Mouse (Mus musculus) myocyte (in vitro differentiated cells): ENCODE measurements around the gene H2afy2. TPM values are rescaled to one million over a fixed set of nuclear protein-coding genes. Genes with fewer than 3 reads are reported as not detected.

Source experiments
- H3K27me3 ChIP-seq: one replicate; pipeline ENCODE4 v1.6.1; 2011; ENCODE audit not compliant: control insufficient read depth, insufficient read depth, insufficient read length
- H3K36me3 ChIP-seq: one replicate; pipeline ENCODE4 v1.6.1; 2011; ENCODE audit not compliant: control insufficient read depth, insufficient read depth
- H3K4me2 ChIP-seq: one replicate; pipeline ENCODE4 v1.6.1; 2011; ENCODE audit warnings: low read depth, control low read depth
- H3K4me3 ChIP-seq: one replicate; pipeline ENCODE4 v1.5.1; 2011; ENCODE audit warnings: mild to moderate bottlenecking, control low read depth, moderate library complexity
- H3K79me2 ChIP-seq: one replicate; pipeline ENCODE4 v1.6.1; 2011; ENCODE audit not compliant: control insufficient read depth, insufficient read depth
- H3ac ChIP-seq: one replicate; pipeline ENCODE4 v1.6.1; 2011; ENCODE audit not compliant: control insufficient read depth, insufficient read length
- CEBPB ChIP-seq: IDR thresholded peaks from 2 replicates; pipeline ENCODE4 v1.6.1; 2011; ENCODE audit warnings: mild to moderate bottlenecking, moderate library complexity; ENCODE audit not compliant: poor library complexity, insufficient read depth, severe bottlenecking
- E2F4 ChIP-seq: IDR thresholded peaks from one replicate; pipeline ENCODE4 v1.6.1; 2011; ENCODE audit warnings: mild to moderate bottlenecking, control low read depth, moderate library complexity; ENCODE audit not compliant: insufficient read depth
- MAX ChIP-seq: IDR thresholded peaks from one replicate; pipeline ENCODE4 v1.6.1; 2011; ENCODE audit warnings: low read depth, mild to moderate bottlenecking, control low read depth
- MYOD1 ChIP-seq, 3 experiments: IDR thresholded peaks; one replicate each; pipeline ENCODE4 v1.6.1; 2011; ENCODE audit warnings: control low read depth in 2 of 3, low read depth in 2 of 3, mild to moderate bottlenecking in 2 of 3, moderate library complexity in 1 of 3; ENCODE audit not compliant: insufficient read length in 2 of 3, control insufficient read depth in 1 of 3
- MYOG ChIP-seq, 3 experiments: IDR thresholded peaks; one replicate each; pipeline ENCODE4 v1.6.1; 2011; ENCODE audit warnings: control low read depth in 2 of 3, low read depth in 2 of 3, mild to moderate bottlenecking in 2 of 3; ENCODE audit not compliant: insufficient read length in 2 of 3, control insufficient read depth in 1 of 3, insufficient read depth in 1 of 3
- POLR2A ChIP-seq: IDR thresholded peaks from one replicate; pipeline ENCODE4 v1.6.1; 2011; ENCODE audit warnings: low read depth, mild to moderate bottlenecking, control low read depth, moderate library complexity; ENCODE audit not compliant: insufficient read length
- POLR2AphosphoS2 ChIP-seq: IDR thresholded peaks from one replicate; pipeline ENCODE4 v1.6.1; 2011; ENCODE audit warnings: low read depth, control low read depth; ENCODE audit not compliant: insufficient read length
- REST ChIP-seq: IDR thresholded peaks from one replicate; pipeline ENCODE4 v1.6.1; 2011; ENCODE audit warnings: mild to moderate bottlenecking, control low read depth, moderate library complexity; ENCODE audit not compliant: insufficient read depth, insufficient read length
- SRF ChIP-seq: IDR thresholded peaks from one replicate; pipeline ENCODE4 v1.6.1; 2011; ENCODE audit warnings: low read depth; ENCODE audit not compliant: control insufficient read depth, insufficient read length
- TCF12 ChIP-seq: IDR thresholded peaks from one replicate; pipeline ENCODE4 v1.6.1; 2011; ENCODE audit warnings: mild to moderate bottlenecking, control low read depth; ENCODE audit not compliant: poor library complexity, insufficient read depth, severe bottlenecking
- TCF3 ChIP-seq: IDR thresholded peaks from one replicate; pipeline ENCODE4 v1.6.1; 2011; ENCODE audit warnings: low read depth, control low read depth; ENCODE audit not compliant: insufficient read length
- USF1 ChIP-seq: IDR thresholded peaks from one replicate; pipeline ENCODE4 v1.6.1; 2011; ENCODE audit warnings: low read depth, mild to moderate bottlenecking, control low read depth, moderate library complexity
- polyA plus RNA-seq: library from polyadenylated mRNA; unstranded; fragments of >200 nt; fragmentation: generic; extraction: Trizol; gene quantifications from one replicate; pipeline ENCODE4 v1.2.1, GENCODE M21; 2012; ENCODE audit warnings: missing spikeins

The H2afy2 gene
- polyA plus RNA-seq, 1 experiment, result 4.5 TPM

GRCm38 (mm10) chr10:61825536-61825935, 41.6 kb upstream of the H2afy2 start:
- H3K79me2 ChIP-seq, result no peaks in the 10 kb centered on the region
- TF ChIP-seq SRF (no peak), POLR2A (no peak), REST (no peak), CEBPB (no peak), USF1 (no peak), TCF12 (no peak), TCF3 (no peak), E2F4 (no peak), POLR2AphosphoS2 (no peak)
- H3K27me3 ChIP-seq, result peaks cover 4% of the 10 kb centered on the region

GRCm38 (mm10) chr10:61823731-61824115, 39.8 kb upstream of the H2afy2 start:
- no peak overlapping the region for H3K4me3 ChIP-seq
- no peak overlapping the region for H3K4me2 ChIP-seq
- H3ac ChIP-seq, result no peak overlapping the region
- H3K79me2 ChIP-seq, result no peaks in the 10 kb centered on the region
- no peaks in the 10 kb centered on the region for H3K27me3 ChIP-seq
- no peaks in the 10 kb centered on the region for H3K36me3 ChIP-seq
- TF ChIP-seq POLR2AphosphoS2 (no peak), E2F4 (no peak), USF1 (no peak), REST (no peak), MAX (no peak), SRF (no peak), POLR2A (no peak), MYOD1 (IDR thresholded peaks at IDR 0.05; ENCODE audit: control insufficient read depth in 1 of 3, insufficient read length in 2 of 3, low read depth in 2 of 3) (no peak), MYOG (IDR thresholded peaks at IDR 0.05; ENCODE audit: control insufficient read depth in 1 of 3, insufficient read depth in 1 of 3, insufficient read length in 2 of 3, low read depth in 2 of 3) (no peak), TCF12 (no peak), CEBPB (no peak), TCF3 (no peak)

More at GRCm38 (mm10) chr10:61825536-61825935, 41.6 kb upstream of the H2afy2 start:
- Histone ChIP-seq H3K4me3 (no peak overlapping the region), H3ac (no peak overlapping the region), H3K4me2 (no peak overlapping the region), H3K36me3 (no peaks in the 10 kb centered on the region)

GRCm38 (mm10) chr10:61822968-61823730, 39.2 kb upstream of the H2afy2 start:
- H3K36me3 ChIP-seq, result no peaks in the 10 kb centered on the region
- H3K4me2 ChIP-seq, result no peak overlapping the region
- TF ChIP-seq CEBPB, result no peak
- no peak for TF ChIP-seq POLR2A
- no peak for TF ChIP-seq MYOG (IDR thresholded peaks at IDR 0.05; ENCODE audit: control insufficient read depth in 1 of 3, insufficient read depth in 1 of 3, insufficient read length in 2 of 3, low read depth in 2 of 3)
- TF ChIP-seq REST, result no peak
- no peaks in the 10 kb centered on the region for H3K79me2 ChIP-seq
- H3K27me3 ChIP-seq, result no peaks in the 10 kb centered on the region
- no peak overlapping the region for H3K4me3 ChIP-seq
- H3ac ChIP-seq, result no peak overlapping the region

DNA sequence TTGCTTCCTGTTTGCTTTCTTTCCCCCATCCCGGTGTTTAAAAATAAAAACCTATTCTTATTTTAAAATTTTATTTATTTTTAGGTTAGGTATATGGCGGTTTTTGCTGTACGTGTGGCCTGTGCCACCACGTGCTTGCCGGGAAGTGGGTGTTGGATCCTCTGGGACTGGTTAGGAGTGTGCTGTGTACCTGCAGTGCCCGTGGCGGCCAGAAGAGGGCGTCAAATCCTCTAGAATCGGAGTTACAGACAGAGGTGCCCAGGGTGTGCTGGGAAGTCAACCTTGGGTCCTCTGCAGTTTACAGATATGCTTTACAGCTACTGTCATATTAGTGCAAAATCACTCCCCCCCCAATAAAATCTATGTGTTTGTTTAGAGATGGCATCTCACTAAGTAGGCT, 36.1 kb upstream of the H2afy2 start:
- Histone ChIP-seq H3K4me3 (no peak overlapping the region), H3ac (no peak overlapping the region), H3K36me3 (no peaks in the 10 kb centered on the region), H3K27me3 (no peaks in the 10 kb centered on the region), H3K79me2 (no peaks in the 10 kb centered on the region), H3K4me2 (no peak overlapping the region)
- no peak for TF ChIP-seq TCF12
- TF ChIP-seq MYOD1 (IDR thresholded peaks at IDR 0.05; ENCODE audit: control insufficient read depth in 1 of 3, insufficient read length in 2 of 3, low read depth in 2 of 3), result no peak
- no peak for TF ChIP-seq SRF
- no peak for TF ChIP-seq MYOG (IDR thresholded peaks at IDR 0.05; ENCODE audit: control insufficient read depth in 1 of 3, insufficient read depth in 1 of 3, insufficient read length in 2 of 3, low read depth in 2 of 3)
- TF ChIP-seq CEBPB, result no peak
- no peak for TF ChIP-seq POLR2AphosphoS2
- TF ChIP-seq E2F4, result no peak
- TF ChIP-seq MAX, result no peak
- no peak for TF ChIP-seq USF1
- no peak for TF ChIP-seq REST
- TF ChIP-seq POLR2A, result no peak
- no peak for TF ChIP-seq TCF3

GRCm38 (mm10) chr10:61811987-61812386, 28.0 kb upstream of the H2afy2 start:
- no peak overlapping the region for H3K4me3 ChIP-seq
- no peak overlapping the region for H3ac ChIP-seq
- no peaks in the 10 kb centered on the region for H3K27me3 ChIP-seq
- TF ChIP-seq TCF12, result no peak
- TF ChIP-seq MYOG (IDR thresholded peaks at IDR 0.05; ENCODE audit: control insufficient read depth in 1 of 3, insufficient read depth in 1 of 3, insufficient read length in 2 of 3, low read depth in 2 of 3), result no peak
- no peak overlapping the region for H3K4me2 ChIP-seq
- H3K36me3 ChIP-seq, result no peaks in the 10 kb centered on the region
- H3K79me2 ChIP-seq, result no peaks in the 10 kb centered on the region
